Mouse (Mus musculus) adrenal gland, postnatal 10 days (tissue): Measurements from ENCODE around the gene Il1rapl1. TPM values are rescaled to one million over a fixed set of nuclear protein-coding genes. Genes with fewer than 3 reads are reported as not detected.

Source experiments
- DNase-seq: peaks from one replicate; pipeline ENCODE4 v3.0.0; 2021; ENCODE audit warnings: mixed read lengths
- long read RNA-seq, 2 experiments: library from polyadenylated mRNA; stranded (forward); transcript quantifications; one replicate each; pipeline ENCODE4 v2.0.0; 2021
- total RNA-seq, 2 experiments: library from RNA; stranded (reverse); gene quantifications; 2 replicates each; pipeline ENCODE4 v1.2.3; 2021

Gene Il1rapl1
- total RNA-seq, result under 1 TPM; 0.30 to 0.45 TPM
- long read RNA-seq, experiment 1, partial matches to known transcripts, result 0 of 1 reads
- long read RNA-seq, experiment 1, other reads (novel, unspliced or antisense), result 1 of 1 reads
- long read RNA-seq, experiment 2, partial matches to known transcripts, result 0 of 1 reads
- long read RNA-seq, experiment 2, other reads (novel, unspliced or antisense), result 1 of 1 reads

GRCm38 (mm10) chrX:88115609-88116073, at the start of gene Il1rapl1:
TSS of gene Il1rapl1 (minus strand) at chrX:88115645.
- DNase-seq, result peak; percentile 4

GRCm38 (mm10) chrX:88158037-88158436, 42.6 kb upstream of the Il1rapl1 start:
- no peak for DNase-seq

GRCm38 (mm10) chrX:88125612-88126011, 10.2 kb upstream of the Il1rapl1 start:
- DNase-seq, result no peak

- no peak for DNase-seq
These were observed 4.6 kb upstream of the Il1rapl1 start for GRCm38 (mm10) chrX:88120070-88120469.

GRCm38 (mm10) chrX:88117858-88118257, 2.4 kb upstream of the Il1rapl1 start:
- no peak for DNase-seq

GRCm38 (mm10) chrX:88116326-88116725, 881 bp upstream of the Il1rapl1 start:
- no peak for DNase-seq

GRCm38 (mm10) chrX:88113561-88113960, 1.9 kb downstream of the Il1rapl1 start:
- no peak for DNase-seq

- DNase-seq, result no peak
These were observed 3.2 kb downstream of the Il1rapl1 start for GRCm38 (mm10) chrX:88112254-88112653.

GRCm38 (mm10) chrX:88109733-88110132, 5.7 kb downstream of the Il1rapl1 start:
- DNase-seq, result no peak

- DNase-seq, result no peak
These were observed 21.4 kb downstream of the Il1rapl1 start for GRCm38 (mm10) chrX:88093936-88094569.

- DNase-seq, result no peak
These were observed 25.6 kb downstream of the Il1rapl1 start for GRCm38 (mm10) chrX:88089873-88090272.

- DNase-seq, result no peak
These were observed 42.6 kb downstream of the Il1rapl1 start for GRCm38 (mm10) chrX:88072741-88073419.

GRCm38 (mm10) chrX:88070368-88070767, 45.1 kb downstream of the Il1rapl1 start:
- no peak for DNase-seq

GRCm38 (mm10) chrX:88043556-88043955, 71.9 kb downstream of the Il1rapl1 start:
- no peak for DNase-seq

GRCm38 (mm10) chrX:88038984-88039383, 76.5 kb downstream of the Il1rapl1 start:
- DNase-seq, result no peak

GRCm38 (mm10) chrX:87897172-87897571, 218.3 kb downstream of the Il1rapl1 start:
- DNase-seq, result no peak

- no peak for DNase-seq
These were observed 223.5 kb downstream of the Il1rapl1 start for GRCm38 (mm10) chrX:87891916-87892315.

- DNase-seq, result no peak
These were observed 261.3 kb downstream of the Il1rapl1 start for GRCm38 (mm10) chrX:87854107-87854506.

GRCm38 (mm10) chrX:87813884-87814283, 301.6 kb downstream of the Il1rapl1 start:
- DNase-seq, result no peak

GRCm38 (mm10) chrX:87807717-87808116, 307.7 kb downstream of the Il1rapl1 start:
- no peak for DNase-seq

GRCm38 (mm10) chrX:87793011-87793410, 322.4 kb downstream of the Il1rapl1 start:
- DNase-seq, result no peak

GRCm38 (mm10) chrX:87710589-87710988, 404.9 kb downstream of the Il1rapl1 start:
- DNase-seq, result no peak

- DNase-seq, result no peak
These were observed 451.6 kb downstream of the Il1rapl1 start for GRCm38 (mm10) chrX:87663856-87664255.
